Mouse (Mus musculus) adrenal gland, adult 8-10 months (tissue): ENCODE results near the gene Clic4. TPM values are rescaled to one million over a fixed set of nuclear protein-coding genes. Genes with fewer than 3 reads are reported as not detected.
"Not testable (repeated sequence)": the region's sequence is repeated elsewhere in the genome, so short reads cannot be mapped to it uniquely, and the experiment has no call there.

Experiments
- DNase-seq: peaks from one replicate; pipeline ENCODE4 v3.0.0; 2022
- total RNA-seq, 4 experiments: library from RNA; stranded (reverse); gene quantifications; 2 replicates each; pipeline ENCODE4 v1.2.4; 2022

Gene Clic4
- total RNA-seq, 4 experiments from 2014 or later: 59.8 to 89.0 (median 74.4) TPM

- no peak for DNase-seq
Measured at GRCm38 (mm10) chr4:135189452-135190008, 83.1 kb downstream of the Clic4 start.

- DNase-seq: not testable (repeated sequence)
Measured at GRCm38 (mm10) chr4:135184277-135184676, 88.3 kb downstream of the Clic4 start.

GRCm38 (mm10) chr4:135181819-135182218 is 90.8 kb downstream of the Clic4 start:
- DNase-seq: no peak

- DNase-seq: no peak
Measured at GRCm38 (mm10) chr4:135179077-135179481, 93.5 kb downstream of the Clic4 start.

GRCm38 (mm10) chr4:135177568-135177967 is 95.0 kb downstream of the Clic4 start:
- DNase-seq: no peak

GRCm38 (mm10) chr4:135175406-135176120 is 97.1 kb downstream of the Clic4 start:
- no peak for DNase-seq

- no peak for DNase-seq
Measured at GRCm38 (mm10) chr4:135171304-135171875, 101.2 kb downstream of the Clic4 start.

- no peak for DNase-seq
Measured at GRCm38 (mm10) chr4:135169501-135169900, 103.1 kb downstream of the Clic4 start.

GRCm38 (mm10) chr4:135169096-135169495 is 103.5 kb downstream of the Clic4 start:
- no peak for DNase-seq

GRCm38 (mm10) chr4:135167816-135168527 is 104.6 kb downstream of the Clic4 start:
- no peak for DNase-seq

- DNase-seq: no peak
Measured at GRCm38 (mm10) chr4:135166413-135167225, 106.0 kb downstream of the Clic4 start.

GRCm38 (mm10) chr4:135165761-135166160 is 106.9 kb downstream of the Clic4 start:
- DNase-seq: no peak

Other genes with a start within 250 kb of the Clic4 start
- 1 to 10 TPM in 3 of 4 experiments, under 1 TPM in 1; 0.96 to 3.8 (median 2.1) TPM for gene Runx3, start 152.2 kb downstream of the Clic4 start, total RNA-seq
- gene Srrm1, start 80.5 kb upstream of the Clic4 start, total RNA-seq: 100 to 1,000 TPM in 3 of 4 experiments, 10 to 100 TPM in 1; 95.5 to 188 (median 137) TPM
- gene Ncmap, start 125.4 kb upstream of the Clic4 start, total RNA-seq: 1 to 10 TPM in 1 of 4 experiments, under 1 TPM in 3; 0.46 to 1.0 (median 0.67) TPM
- gene Rcan3, start 161.0 kb upstream of the Clic4 start, total RNA-seq: 10 to 100 TPM; 19.1 to 33.0 (median 27.2) TPM
- gene Stpg1, start 222.0 kb upstream of the Clic4 start, total RNA-seq: 1 to 10 TPM in 2 of 4 experiments, under 1 TPM in 2; 0.84 to 1.8 (median 1.1) TPM
- gene Nipal3, start 222.2 kb upstream of the Clic4 start, total RNA-seq: 10 to 100 TPM; 22.1 to 31.0 (median 26.2) TPM